Mouse (Mus musculus) stomach, postnatal 0 days (tissue): Measurements from ENCODE around the gene Zfp553. TPM values are rescaled to one million over a fixed set of nuclear protein-coding genes. Genes with fewer than 3 reads are reported as not detected.
A peak's percentile ranks its signal among the peaks of the same experiment; 100 is the strongest.

Source experiments
- ATAC-seq: fragments of 200-750 bp; cut with Nextera tagmentation; 2 replicates; pipeline ENCODE4 v1.8.0; 2017; ENCODE audit not compliant: low FRiP score, low TSS enrichment
- DNase-seq: peaks from one replicate; pipeline ENCODE4 v3.0.0-alpha.2; 2016; ENCODE audit warnings: low spot score
- H3K27ac ChIP-seq: fragments of 300-500 bp; sonication (generic); replicated peaks from 2 replicates; pipeline ENCODE4 v1.5.1; 2014; ENCODE audit warnings: mild to moderate bottlenecking, control low read depth
- H3K27me3 ChIP-seq: fragments of 300-500 bp; sonication (generic); 2 replicates; pipeline ENCODE4 v1.6.1; 2014; ENCODE audit warnings: low read length; ENCODE audit not compliant: control insufficient read depth, insufficient read depth
- H3K36me3 ChIP-seq: fragments of 300-500 bp; sonication (generic); 2 replicates; pipeline ENCODE4 v1.6.1; 2014; ENCODE audit warnings: low read length, mixed read lengths; ENCODE audit not compliant: control insufficient read depth, insufficient read depth
- H3K4me1 ChIP-seq: fragments of 300-500 bp; sonication (generic); replicated peaks from 2 replicates; pipeline ENCODE4 v1.6.1; 2014; ENCODE audit warnings: antibody characterized with exemption; ENCODE audit not compliant: control insufficient read depth, insufficient read depth
- H3K4me2 ChIP-seq: fragments of 300-500 bp; sonication (generic); replicated peaks from 2 replicates; pipeline ENCODE4 v1.6.1; 2014; ENCODE audit warnings: low read depth, mild to moderate bottlenecking, control low read depth, moderate library complexity
- H3K4me3 ChIP-seq: fragments of 300-500 bp; sonication (generic); 2 replicates; pipeline ENCODE4 v1.5.1; 2014; ENCODE audit warnings: low read depth, low read length, control low read depth
- H3K9ac ChIP-seq: fragments of 300-500 bp; sonication (generic); 2 replicates; pipeline ENCODE4 v1.6.1; 2014; ENCODE audit warnings: mild to moderate bottlenecking, low read length, control low read depth, mixed read lengths
- H3K9me3 ChIP-seq: fragments of 300-500 bp; sonication (generic); 2 replicates; pipeline ENCODE4 v1.6.1; 2016; ENCODE audit warnings: low read length; ENCODE audit not compliant: control insufficient read depth
- CTCF ChIP-seq: IDR thresholded peaks from 2 replicates; pipeline ENCODE4 v1.5.1; 2016; ENCODE audit warnings: antibody characterized with exemption, low read depth, mild to moderate bottlenecking, moderate library complexity
- EP300 ChIP-seq: optimal IDR thresholded peaks from 2 replicates; pipeline ENCODE3; 2016; ENCODE audit warnings: antibody characterized with exemption
- WGBS: fragments of 180-500 bp; shearing (Covaris S2); extraction: QIAGEN DNeasy Blood & Tissue Kit; methylation state at CpG from one replicate; pipeline ENCODE4 v1.1.7; 2014; 5-methylcytosine and 5-hydroxymethylcytosine counted together
- polyA plus RNA-seq: library from polyadenylated mRNA; unstranded; fragments of >200 nt; fragmentation: Nextera tagmentation; extraction: Ambion mirVana; gene quantifications from 2 replicates; pipeline ENCODE4 v1.2.1, GENCODE M21; 2015

Gene Zfp553
- polyA plus RNA-seq, 1 experiment from 2014 or later = 12.2 TPM

GRCm38 (mm10) chr7:127195544-127196295 lies 37.1 kb upstream of the Zfp553 start, which contains the start of gene Cd2bp2:
Gene Cd2bp2, minus strand, starts transcription at chr7:127196050.
- H3K4me3 ChIP-seq = peak within 1 kb of the TSS; percentile 64
- peaks cover 17% of the 10 kb centered on the region; the same call in 1 of the 2 replicates for H3K36me3 ChIP-seq
- peak; percentile 96 for ATAC-seq
- peak within 1 kb of the TSS; percentile 71 for H3K9ac ChIP-seq
- peak; percentile 66 for TF ChIP-seq CTCF
- peak; percentile 98 for TF ChIP-seq EP300
- peak; percentile 94 for DNase-seq
- no peaks in the 10 kb centered on the region for H3K27me3 ChIP-seq
- 0% methylated on average over 51 of the region's 51 CpGs for WGBS
- H3K4me2 ChIP-seq = peak within 1 kb of the TSS; percentile 70
- no peaks in the 10 kb centered on the region for H3K9me3 ChIP-seq
- H3K27ac ChIP-seq = peak within 1 kb of the TSS; percentile 91
- H3K4me1 ChIP-seq = peaks cover 3% of the 10 kb centered on the region; the same call in 1 of the 2 replicates

- 44% methylated on average over 11 of the region's 11 CpGs for WGBS
- H3K4me1 ChIP-seq = peaks cover 3% of the 10 kb centered on the region; the same call in 1 of the 2 replicates
- peak overlapping the region; percentile 69 for H3K27ac ChIP-seq
- H3K9ac ChIP-seq = peak overlapping the region; percentile 61
- ATAC-seq (no peak), DNase-seq (no peak)
- peak overlapping the region; percentile 68 for H3K4me2 ChIP-seq
- peaks cover 17% of the 10 kb centered on the region; the same call in 1 of the 2 replicates for H3K36me3 ChIP-seq
- TF ChIP-seq EP300 (no peak), CTCF (no peak)
- H3K9me3 ChIP-seq = no peaks in the 10 kb centered on the region
- H3K4me3 ChIP-seq = peak overlapping the region; percentile 64
- no peaks in the 10 kb centered on the region for H3K27me3 ChIP-seq
Measured at GRCm38 (mm10) chr7:127196484-127196883, 36.4 kb upstream of the Zfp553 start.

DNA sequence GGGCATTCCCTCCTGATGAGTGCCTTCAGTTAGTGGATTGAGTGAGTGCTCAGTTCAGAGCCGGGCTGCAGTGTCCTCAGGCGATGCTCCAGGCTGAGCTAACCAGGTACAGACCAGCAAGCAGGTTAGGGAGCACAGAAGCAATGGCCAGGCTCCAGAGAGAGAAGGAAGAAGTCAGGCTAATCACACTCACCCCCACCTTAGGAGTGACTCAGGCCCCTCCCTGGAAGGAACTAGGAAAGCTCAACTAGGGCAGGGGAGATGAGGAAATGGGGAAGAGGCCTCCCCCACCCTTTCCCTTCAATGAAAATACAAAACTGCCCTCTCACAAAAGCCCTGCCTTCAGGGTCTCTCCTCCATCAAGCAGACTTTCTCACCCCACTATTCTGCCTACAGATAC lies 26.3 kb upstream of the Zfp553 start:
- Histone ChIP-seq H3K9me3 (no peaks in the 10 kb centered on the region), H3K4me3 (peak overlapping the region; percentile 93), H3K27me3 (no peaks in the 10 kb centered on the region), H3K4me1 (peaks cover 3% of the 10 kb centered on the region; the same call in 1 of the 2 replicates), H3K9ac (peak overlapping the region; percentile 92), H3K27ac (peak overlapping the region; percentile 91), H3K36me3 (peaks cover 11% of the 10 kb centered on the region), H3K4me2 (peak overlapping the region; percentile 98)
- ATAC-seq (no peak), DNase-seq (peak; percentile 37)
- WGBS = 44% methylated on average over 2 of the region's 2 CpGs
- TF ChIP-seq EP300 (no peak), CTCF (no peak)

GRCm38 (mm10) chr7:127207374-127208294 lies 25.2 kb upstream of the Zfp553 start:
- peak overlapping the region; percentile 93 for H3K4me3 ChIP-seq
- DNase-seq = peak; percentile 33
- peak overlapping the region; percentile 91 for H3K27ac ChIP-seq
- under 1% methylated on average over 51 of the region's 53 CpGs for WGBS
- H3K36me3 ChIP-seq = peaks cover 9% of the 10 kb centered on the region
- no peaks in the 10 kb centered on the region for H3K9me3 ChIP-seq
- peaks cover 3% of the 10 kb centered on the region; the same call in 1 of the 2 replicates for H3K4me1 ChIP-seq
- H3K9ac ChIP-seq = peak overlapping the region; percentile 92
- TF ChIP-seq EP300 = no peak
- no peak for TF ChIP-seq CTCF
- peak overlapping the region; percentile 98 for H3K4me2 ChIP-seq
- ATAC-seq = no peak
- H3K27me3 ChIP-seq = no peaks in the 10 kb centered on the region

DNA sequence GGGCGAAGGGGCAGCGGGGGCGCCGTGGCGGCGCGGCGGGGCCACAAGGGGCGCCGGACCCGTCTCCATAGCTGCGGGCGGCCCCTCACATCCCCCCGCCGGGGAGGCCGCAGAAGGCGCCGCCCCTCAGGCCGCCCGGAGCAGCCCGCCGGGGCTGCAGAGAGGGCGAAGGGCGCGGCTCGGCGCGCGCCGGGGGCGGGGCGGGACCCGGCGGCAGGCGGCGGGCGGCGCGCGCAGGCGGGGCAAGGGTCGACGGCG lies 24.6 kb upstream of the Zfp553 start, which contains the start of gene Tbc1d10b:
Gene Tbc1d10b (minus strand): TSS at position 174 of the 258 bp plus-strand sequence.
- Histone ChIP-seq H3K27me3 (no peaks in the 10 kb centered on the region), H3K27ac (peak within 1 kb of the TSS; percentile 91), H3K36me3 (peaks cover 5% of the 10 kb centered on the region), H3K4me3 (peak within 1 kb of the TSS; percentile 93), H3K9ac (peak within 1 kb of the TSS; percentile 92), H3K4me2 (peak within 1 kb of the TSS; percentile 98), H3K9me3 (no peaks in the 10 kb centered on the region), H3K4me1 (peaks cover 3% of the 10 kb centered on the region; the same call in 1 of the 2 replicates)
- ATAC-seq (peak; percentile 44), DNase-seq (no peak)
- WGBS = 2% methylated on average over 9 of the region's 44 CpGs
- TF ChIP-seq CTCF = no peak
- no peak for TF ChIP-seq EP300
